7 mouse cellular contexts compared by ENCODE assay signal in genomic region chr1:182983496-182984127, GRCm38 (mm10). TPM values are rescaled to one million over a fixed set of nuclear protein-coding genes. Genes with fewer than 3 reads are reported as not detected.
DNase-seq lines count a peak whose midpoint lies in the region; ATAC-seq and TF ChIP-seq lines count a peak whose summit lies in the region.

No protein-coding gene starts in this region.

- peak; percentile 40; the same call in 1 of the 2 replicates for ATAC-seq in lung, embryonic 14.5 days (ENCODE audit: insufficient read depth)
- ATAC-seq in forebrain, embryonic 16.5 days = peak; percentile 24
- no peak for ATAC-seq in limb, embryonic 14.5 days (ENCODE audit: low FRiP score, low read depth)

- H3K4me3 ChIP-seq in lung, embryonic 14.5 days (ENCODE audit: low read depth, low read length) = peak overlapping the region; percentile 31
- peak overlapping the region; percentile 42 for H3K4me3 ChIP-seq in forebrain, embryonic 16.5 days (replicated peaks; ENCODE audit: low read length)
- H3K4me3 ChIP-seq in limb, embryonic 14.5 days (replicated peaks; ENCODE audit: low read length) = peak overlapping the region; percentile 25; the same call in 1 of the 2 replicates
- no peak overlapping the region for H3K4me3 ChIP-seq in small intestine, adult 2 months (ENCODE audit: low read depth, low read length)

- DNase-seq in lung, embryonic 14.5 days = peak; percentile 30
- DNase-seq in lung, postnatal 36 days = no peak
- DNase-seq in limb, embryonic 14.5 days (ENCODE audit: low spot score) = no peak
- no peak for DNase-seq in cerebellum, adult 9-11 months
- no peak for DNase-seq in gastrocnemius, postnatal 10 days

- H3K4me1 ChIP-seq in lung, embryonic 14.5 days (ENCODE audit: insufficient read depth) = 0 out of 2 replicates have a peak, but pooled peaks cover 8% of the 10 kb centered on the region
- peaks cover 7% of the 10 kb centered on the region for H3K4me1 ChIP-seq in forebrain, embryonic 16.5 days (replicated peaks; ENCODE audit: control insufficient read depth, insufficient read depth, low read length)
- H3K4me1 ChIP-seq in limb, embryonic 14.5 days (ENCODE audit: control insufficient read depth, insufficient read depth, low read length) = peaks cover 15% of the 10 kb centered on the region
- peaks cover 7% of the 10 kb centered on the region for H3K4me1 ChIP-seq in small intestine, adult 2 months (ENCODE audit: control insufficient read depth, insufficient read depth, insufficient read length, low read length)

- no peak for TF ChIP-seq CTCF in lung, embryonic 14.5 days (IDR thresholded peaks at IDR 0.05; ENCODE audit: low read depth)
- no peak for TF ChIP-seq CTCF in small intestine, adult 2 months (IDR thresholded peaks at IDR 0.05; ENCODE audit: extremely low read depth, insufficient read length, insufficient replicate concordance, low read depth, low read length)

- H3K4me2 ChIP-seq in lung, embryonic 14.5 days = peak overlapping the region; percentile 66
- H3K4me2 ChIP-seq in forebrain, embryonic 16.5 days (ENCODE audit: low read length) = peak overlapping the region; percentile 77
- peak overlapping the region; percentile 49 for H3K4me2 ChIP-seq in limb, embryonic 14.5 days (replicated peaks; ENCODE audit: low read depth, low read length, severe bottlenecking)

- peak overlapping the region; percentile 55 for H3K9ac ChIP-seq in lung, embryonic 14.5 days
- peak overlapping the region; percentile 61 for H3K9ac ChIP-seq in forebrain, embryonic 16.5 days (replicated peaks; ENCODE audit: low read depth, low read length)
- H3K9ac ChIP-seq in limb, embryonic 14.5 days (ENCODE audit: low read depth, low read length, severe bottlenecking) = peak overlapping the region; percentile 48

- TF ChIP-seq POLR2A in limb, embryonic 14.5 days (IDR thresholded peaks at IDR 0.05; ENCODE audit: borderline replicate concordance, extremely low read depth, insufficient read depth, insufficient read length) = no peak
- no peak for TF ChIP-seq POLR2A in small intestine, adult 2 months (IDR thresholded peaks at IDR 0.05; ENCODE audit: low read depth, low read length)

- 34% methylated on average over 14 of the region's 14 CpGs for WGBS in lung, embryonic 14.5 days
- 50% methylated on average over 14 of the region's 14 CpGs for WGBS in forebrain, embryonic 16.5 days
- 58% methylated on average over 14 of the region's 14 CpGs for WGBS in limb, embryonic 14.5 days
- 35% methylated on average over 14 of the region's 14 CpGs for WGBS in small intestine, adult 2 months

- H3K9me3 ChIP-seq in lung, embryonic 14.5 days (ENCODE audit: low read depth, low read length) = no peaks in the 10 kb centered on the region
- no peaks in the 10 kb centered on the region for H3K9me3 ChIP-seq in forebrain, embryonic 16.5 days (ENCODE audit: control insufficient read depth, low read length)
- no peaks in the 10 kb centered on the region for H3K9me3 ChIP-seq in limb, embryonic 14.5 days (ENCODE audit: control insufficient read depth, low read length)

- no peaks in the 10 kb centered on the region for H3K36me3 ChIP-seq in lung, embryonic 14.5 days (ENCODE audit: insufficient read depth)
- no peaks in the 10 kb centered on the region for H3K36me3 ChIP-seq in forebrain, embryonic 16.5 days (ENCODE audit: control insufficient read depth, insufficient read depth)
- H3K36me3 ChIP-seq in limb, embryonic 14.5 days (ENCODE audit: control insufficient read depth, insufficient read depth, low read length) = no peaks in the 10 kb centered on the region
- no peaks in the 10 kb centered on the region for H3K36me3 ChIP-seq in small intestine, adult 2 months (ENCODE audit: control insufficient read depth, insufficient read depth, low read length)

- H3K27me3 ChIP-seq in lung, embryonic 14.5 days (ENCODE audit: insufficient read depth, low read length) = 0 out of 2 replicates have a peak, but pooled peaks cover 6% of the 10 kb centered on the region
- H3K27me3 ChIP-seq in forebrain, embryonic 16.5 days (replicated peaks; ENCODE audit: control insufficient read depth, insufficient read depth, low read length) = peaks cover 6% of the 10 kb centered on the region; the same call in 1 of the 2 replicates
- H3K27me3 ChIP-seq in limb, embryonic 14.5 days (ENCODE audit: control insufficient read depth, insufficient read depth, low read length) = no peaks in the 10 kb centered on the region
- H3K27me3 ChIP-seq in small intestine, adult 2 months (ENCODE audit: control insufficient read depth, insufficient read depth, low read length) = 0 out of 2 replicates have a peak, but pooled peaks cover 3% of the 10 kb centered on the region

- H3K27ac ChIP-seq in lung, embryonic 14.5 days (ENCODE audit: low read depth) = peak overlapping the region; percentile 36; the same call in 1 of the 2 replicates
- H3K27ac ChIP-seq in forebrain, embryonic 16.5 days (ENCODE audit: low read length) = no peak overlapping the region
- H3K27ac ChIP-seq in limb, embryonic 14.5 days (replicated peaks; ENCODE audit: low read depth, low read length) = peak overlapping the region; percentile 61
- H3K27ac ChIP-seq in small intestine, adult 2 months (ENCODE audit: insufficient read depth, low read depth, low read length) = peak overlapping the region; percentile 25; the same call in 1 of the 2 replicates

RNA-seq across cellular contexts. Expression of gene Tlr5, which starts 29.0 kb away (rescaled TPM):
- 1.2 and 1.8 TPM in 2 replicates for polyA plus RNA-seq in lung, embryonic 14.5 days (2014; fragmentation: Nextera tagmentation; extraction: Ambion mirVana)
- 0.09 TPM in 1 of 2 replicates, not detected in the other for polyA plus RNA-seq in forebrain, embryonic 16.5 days (2015; fragmentation: Nextera tagmentation; extraction: Ambion mirVana)
- 4.4 and 5.0 TPM in 2 replicates for polyA plus RNA-seq in limb, embryonic 14.5 days (2012; rRNA removed)
- 2.5 and 2.7 TPM in 2 replicates for polyA plus RNA-seq in limb, embryonic 14.5 days (2014; fragmentation: Nextera tagmentation; extraction: Ambion mirVana)
- 0.46 and 0.49 TPM in 2 replicates for polyA plus RNA-seq in small intestine, adult 2 months (2012; rRNA removed)
- 1 to 10 TPM; 2.0 to 2.1 TPM for total RNA-seq in gastrocnemius, postnatal 10 days (2021)
